Comparison of ENCODE assay signal across 8 mouse cellular contexts in the genomic region with DNA sequence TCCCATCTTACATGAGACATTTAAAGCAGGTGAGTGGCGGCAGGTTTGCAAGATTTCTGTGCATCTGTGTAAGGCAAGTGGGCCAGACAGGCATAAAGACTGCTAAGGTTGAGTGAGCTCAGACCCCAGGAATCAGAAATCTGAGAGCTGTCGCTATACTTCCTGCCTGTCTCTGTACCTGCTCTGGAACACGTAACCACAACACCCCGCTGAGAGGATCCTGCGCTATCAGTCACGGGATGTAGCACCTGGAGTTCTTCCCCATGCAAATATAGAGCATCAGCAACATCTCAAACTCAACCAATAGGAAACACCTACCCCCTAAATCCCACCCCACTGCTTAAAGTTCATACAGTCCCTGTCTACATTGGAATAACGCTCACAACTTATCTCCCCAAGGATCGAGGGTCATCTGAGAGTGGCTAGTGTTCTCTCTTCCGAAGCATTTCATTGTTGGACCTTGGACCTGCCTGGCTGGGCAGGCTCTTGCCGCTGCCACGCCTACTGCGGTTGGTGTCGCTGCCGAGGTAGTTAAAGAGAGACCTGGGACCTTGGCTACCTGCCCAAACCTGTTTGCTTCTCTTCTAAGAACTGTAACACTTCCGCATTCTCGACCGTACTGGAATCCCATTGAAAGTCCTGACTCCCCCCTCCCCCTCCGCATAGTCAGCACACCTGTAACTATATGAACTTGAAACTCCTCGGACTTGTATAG. TPM values are rescaled to one million over a fixed set of nuclear protein-coding genes. Genes with fewer than 3 reads are reported as not detected.
DNase-seq lines count a peak whose midpoint lies in the region; ATAC-seq and TF ChIP-seq lines count a peak whose summit lies in the region.

No protein-coding gene starts in this region.

- H3K4me1 ChIP-seq in limb, embryonic 14.5 days (ENCODE audit: control insufficient read depth, insufficient read depth, low read length) = peaks cover 5% of the 10 kb centered on the region; the same call in 1 of the 2 replicates

- WGBS in limb, embryonic 14.5 days = 9% methylated on average over 19 of the region's 19 CpGs

- H3K9me3 ChIP-seq in limb, embryonic 14.5 days (ENCODE audit: control insufficient read depth, low read length) = no peaks in the 10 kb centered on the region

- H3K4me3 ChIP-seq in limb, embryonic 14.5 days (replicated peaks; ENCODE audit: low read length) = peak overlapping the region; percentile 8

- DNase-seq in A20 (ENCODE audit: low read depth, low spot score) (peak; percentile 91), ES-CJ7 (ENCODE audit: low read depth, low spot score) (peak; percentile 89)
- DNase-seq in heart, postnatal 10 days = peak; percentile 29
- peak; percentile 66 for DNase-seq in limb, embryonic 14.5 days (ENCODE audit: low spot score)
- peak; percentile 34 to 76 for DNase-seq in natural killer cell, adult 2 months (ENCODE audit: low spot score in 2 of 2)
- DNase-seq in cerebellum, adult 8-10 months = no peak
- no peak for DNase-seq in layer of hippocampus, postnatal 14 days (ENCODE audit: low spot score in 2 of 2)
- no peak for DNase-seq in cerebellum, adult 9-11 months

- no peaks in the 10 kb centered on the region for H3K36me3 ChIP-seq in limb, embryonic 14.5 days (ENCODE audit: control insufficient read depth, insufficient read depth, low read length)

- no peak for TF ChIP-seq POLR2A in limb, embryonic 14.5 days (IDR thresholded peaks at IDR 0.05; ENCODE audit: borderline replicate concordance, extremely low read depth, insufficient read depth, insufficient read length)

- no peak overlapping the region for H3K27ac ChIP-seq in limb, embryonic 14.5 days (replicated peaks; ENCODE audit: low read depth, low read length)

- H3K27me3 ChIP-seq in limb, embryonic 14.5 days (ENCODE audit: control insufficient read depth, insufficient read depth, low read length) = no peaks in the 10 kb centered on the region

- no peak overlapping the region for H3K9ac ChIP-seq in limb, embryonic 14.5 days (ENCODE audit: low read depth, low read length, severe bottlenecking)

- intact Hi-C loops in heart, postnatal 10 days (cut with DNase I) = loop anchor here (5.0 kb wide), 1 partner anchor 407 kb away; no protein-coding TSS in a partner anchor

- H3K4me2 ChIP-seq in limb, embryonic 14.5 days (replicated peaks; ENCODE audit: low read depth, low read length, severe bottlenecking) = peak overlapping the region; percentile 41

- ATAC-seq in limb, embryonic 14.5 days (ENCODE audit: low FRiP score, low read depth) = no peak

RNA-seq across cellular contexts. Expression of a gene that starts 7.7 kb away (rescaled TPM):
- total RNA-seq in heart, postnatal 10 days (2021) = 100 to 1,000 TPM; 239 to 266 TPM
- 134 and 172 TPM in 2 replicates for polyA plus RNA-seq in limb, embryonic 14.5 days (2012; rRNA removed)
- polyA plus RNA-seq in limb, embryonic 14.5 days (2014; fragmentation: Nextera tagmentation; extraction: Ambion mirVana) = 746 and 751 TPM in 2 replicates
- 100 to 1,000 TPM; 467 to 471 TPM for total RNA-seq in layer of hippocampus, postnatal 14 days (2021)

RNA-seq across cellular contexts. Expression of a gene that starts 10.3 kb away (rescaled TPM):
- not detected for total RNA-seq in heart, postnatal 10 days (2021)
- polyA plus RNA-seq in limb, embryonic 14.5 days (2012; rRNA removed) = not detected in 2 replicates
- not detected in 2 replicates for polyA plus RNA-seq in limb, embryonic 14.5 days (2014; fragmentation: Nextera tagmentation; extraction: Ambion mirVana)
- not detected for total RNA-seq in layer of hippocampus, postnatal 14 days (2021)

RNA-seq across cellular contexts. Expression of a gene that starts 58.7 kb away (rescaled TPM):
- total RNA-seq in heart, postnatal 10 days (2021) = 1 to 10 TPM; 3.3 to 6.2 TPM
- 14.0 and 17.6 TPM in 2 replicates for polyA plus RNA-seq in limb, embryonic 14.5 days (2012; rRNA removed)
- 13.2 and 14.4 TPM in 2 replicates for polyA plus RNA-seq in limb, embryonic 14.5 days (2014; fragmentation: Nextera tagmentation; extraction: Ambion mirVana)
- 1 to 10 TPM; 6.0 to 6.3 TPM for total RNA-seq in layer of hippocampus, postnatal 14 days (2021)

Comparison
In these comparisons a context has a peak if more than half of its experiments do, and no peak if none do; other contexts are left out.
1. DNase-seq: peak in A20 (single experiment), ES-CJ7 (single experiment), heart, postnatal 10 days (2 of 2), limb, embryonic 14.5 days (single experiment) and natural killer cell, adult 2 months (2 of 2); none in cerebellum, adult 8-10 months (single experiment), layer of hippocampus, postnatal 14 days (0 of 2) and cerebellum, adult 9-11 months (single experiment).